Mouse (Mus musculus) testis, adult 2 months (tissue): Measurements from ENCODE around the gene Fscn2.

ENCODE experiments used
- CTCF ChIP-seq: fragments of 200-500 bp; IDR thresholded peaks from 2 replicates; pipeline ENCODE4 v1.5.1; 2012; ENCODE audit warnings: low read depth, mild to moderate bottlenecking, inconsistent platforms, low read length, moderate library complexity; ENCODE audit not compliant: control insufficient read depth, insufficient read depth, insufficient replicate concordance
- POLR2A ChIP-seq: fragments of 200-500 bp; IDR thresholded peaks from 2 replicates; pipeline ENCODE4 v1.6.1; 2012; ENCODE audit warnings: low read depth, mild to moderate bottlenecking, inconsistent platforms, low read length, moderate library complexity; ENCODE audit not compliant: control insufficient read depth

DNA sequence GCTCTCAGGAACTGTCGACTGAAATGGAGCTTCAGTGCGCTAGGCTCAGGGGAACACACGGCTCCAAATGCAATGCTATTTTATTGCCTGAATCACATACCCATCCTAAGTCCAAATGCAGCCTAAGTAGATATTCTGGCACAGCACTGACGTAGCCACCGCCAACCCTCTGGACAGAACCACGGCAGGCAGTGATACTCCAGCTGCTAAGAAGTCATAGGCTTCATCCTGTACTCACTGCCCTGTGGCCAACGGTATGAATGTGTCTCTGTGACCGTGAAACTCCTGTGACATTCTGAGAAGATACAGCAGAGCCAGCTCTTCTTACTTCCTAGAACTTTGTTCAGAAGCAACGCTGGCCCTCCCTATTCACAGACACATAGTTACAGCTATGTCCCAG is 27.2 kb downstream of the Fscn2 start:
- TF ChIP-seq CTCF = no peak
- TF ChIP-seq POLR2A = no peak
